Mouse (Mus musculus): ENCODE data around the gene Dda1. TPM values are rescaled to one million over a fixed set of nuclear protein-coding genes. Genes with fewer than 3 reads are reported as not detected.

Dda1 gene
- polyA plus RNA-seq, 1 experiment from 2014 or later = 115 TPM

- ATAC-seq (ENCODE audit: insufficient number of reproducible peaks, low FRiP score, low TSS enrichment, low read depth) (no peak), DNase-seq (ENCODE audit: low spot score) (peak; percentile 14)
- WGBS = 77% methylated on average over 8 of the region's 8 CpGs
- H3K9me3 ChIP-seq (ENCODE audit: control insufficient read depth, low read length) = no peaks in the 10 kb centered on the region
- H3K27ac ChIP-seq (replicated peaks; ENCODE audit: low read depth, low read length) = no peak overlapping the region
- H3K36me3 ChIP-seq (ENCODE audit: control insufficient read depth, insufficient read depth, low read length) = peaks cover 2% of the 10 kb centered on the region; the same call in 1 of the 2 replicates
- no peaks in the 10 kb centered on the region for H3K27me3 ChIP-seq (ENCODE audit: control insufficient read depth, insufficient read depth, low read length)
- H3K4me1 ChIP-seq (ENCODE audit: control insufficient read depth, insufficient read depth, low read length) = no peaks in the 10 kb centered on the region
- no peak overlapping the region for H3K9ac ChIP-seq (ENCODE audit: low read length)
- no peak overlapping the region for H3K4me3 ChIP-seq (ENCODE audit: low read depth, low read length)
- no peak overlapping the region for H3K4me2 ChIP-seq (ENCODE audit: low read depth, severe bottlenecking)
Measured at GRCm38 (mm10) chr8:71454668-71455067, 14.3 kb upstream of the Dda1 start.

GRCm38 (mm10) chr8:71456906-71457305, 12.1 kb upstream of the Dda1 start:
- H3K4me2 ChIP-seq (ENCODE audit: low read depth, severe bottlenecking) = no peak overlapping the region
- peaks cover 8% of the 10 kb centered on the region; the same call in 1 of the 2 replicates for H3K36me3 ChIP-seq (ENCODE audit: control insufficient read depth, insufficient read depth, low read length)
- no peak overlapping the region for H3K27ac ChIP-seq (replicated peaks; ENCODE audit: low read depth, low read length)
- H3K9me3 ChIP-seq (ENCODE audit: control insufficient read depth, low read length) = no peaks in the 10 kb centered on the region
- no peaks in the 10 kb centered on the region for H3K27me3 ChIP-seq (ENCODE audit: control insufficient read depth, insufficient read depth, low read length)
- 33% methylated on average over 22 of the region's 22 CpGs for WGBS
- no peaks in the 10 kb centered on the region for H3K4me1 ChIP-seq (ENCODE audit: control insufficient read depth, insufficient read depth, low read length)
- ATAC-seq (ENCODE audit: insufficient number of reproducible peaks, low FRiP score, low TSS enrichment, low read depth) (no peak), DNase-seq (ENCODE audit: low spot score) (no peak)
- H3K9ac ChIP-seq (ENCODE audit: low read length) = no peak overlapping the region
- H3K4me3 ChIP-seq (ENCODE audit: low read depth, low read length) = no peak overlapping the region

- peaks cover 3% of the 10 kb centered on the region; the same call in 1 of the 2 replicates for H3K27me3 ChIP-seq (ENCODE audit: control insufficient read depth, insufficient read depth, low read length)
- H3K4me2 ChIP-seq (ENCODE audit: low read depth, severe bottlenecking) = no peak overlapping the region
- no peak overlapping the region for H3K9ac ChIP-seq (ENCODE audit: low read length)
- peaks cover 8% of the 10 kb centered on the region; the same call in 1 of the 2 replicates for H3K36me3 ChIP-seq (ENCODE audit: control insufficient read depth, insufficient read depth, low read length)
- ATAC-seq (ENCODE audit: insufficient number of reproducible peaks, low FRiP score, low TSS enrichment, low read depth) = no peak
- H3K27ac ChIP-seq (replicated peaks; ENCODE audit: low read depth, low read length) = no peak overlapping the region
- H3K4me3 ChIP-seq (ENCODE audit: low read depth, low read length) = no peak overlapping the region
- no peak for DNase-seq (ENCODE audit: low spot score)
- peaks cover 4% of the 10 kb centered on the region for H3K4me1 ChIP-seq (ENCODE audit: control insufficient read depth, insufficient read depth, low read length)
- WGBS = 84% methylated on average over 20 of the region's 20 CpGs
- H3K9me3 ChIP-seq (ENCODE audit: control insufficient read depth, low read length) = no peaks in the 10 kb centered on the region
Measured at GRCm38 (mm10) chr8:71457659-71458270, 11.2 kb upstream of the Dda1 start.

- peaks cover 8% of the 10 kb centered on the region; the same call in 1 of the 2 replicates for H3K36me3 ChIP-seq (ENCODE audit: control insufficient read depth, insufficient read depth, low read length)
- no peaks in the 10 kb centered on the region for H3K9me3 ChIP-seq (ENCODE audit: control insufficient read depth, low read length)
- no peak overlapping the region for H3K27ac ChIP-seq (replicated peaks; ENCODE audit: low read depth, low read length)
- peaks cover 3% of the 10 kb centered on the region; the same call in 1 of the 2 replicates for H3K27me3 ChIP-seq (ENCODE audit: control insufficient read depth, insufficient read depth, low read length)
- ATAC-seq (ENCODE audit: insufficient number of reproducible peaks, low FRiP score, low TSS enrichment, low read depth) (no peak), DNase-seq (ENCODE audit: low spot score) (no peak)
- peaks cover 14% of the 10 kb centered on the region for H3K4me1 ChIP-seq (ENCODE audit: control insufficient read depth, insufficient read depth, low read length)
- no peak overlapping the region for H3K4me2 ChIP-seq (ENCODE audit: low read depth, severe bottlenecking)
- no peak overlapping the region for H3K9ac ChIP-seq (ENCODE audit: low read length)
- WGBS = 92% methylated on average over 6 of the region's 6 CpGs
- H3K4me3 ChIP-seq (ENCODE audit: low read depth, low read length) = no peak overlapping the region
Measured at GRCm38 (mm10) chr8:71460716-71461115, 8.3 kb upstream of the Dda1 start.

- H3K27me3 ChIP-seq (ENCODE audit: control insufficient read depth, insufficient read depth, low read length) = peaks cover 3% of the 10 kb centered on the region; the same call in 1 of the 2 replicates
- no peak overlapping the region for H3K27ac ChIP-seq (replicated peaks; ENCODE audit: low read depth, low read length)
- 77% methylated on average over 47 of the region's 47 CpGs for WGBS
- no peak for ATAC-seq (ENCODE audit: insufficient number of reproducible peaks, low FRiP score, low TSS enrichment, low read depth)
- no peak overlapping the region for H3K4me2 ChIP-seq (ENCODE audit: low read depth, severe bottlenecking)
- no peak for DNase-seq (ENCODE audit: low spot score)
- H3K4me3 ChIP-seq (ENCODE audit: low read depth, low read length) = no peak overlapping the region
- H3K4me1 ChIP-seq (ENCODE audit: control insufficient read depth, insufficient read depth, low read length) = peaks cover 14% of the 10 kb centered on the region
- no peaks in the 10 kb centered on the region for H3K9me3 ChIP-seq (ENCODE audit: control insufficient read depth, low read length)
- no peak overlapping the region for H3K9ac ChIP-seq (ENCODE audit: low read length)
- peaks cover 8% of the 10 kb centered on the region; the same call in 1 of the 2 replicates for H3K36me3 ChIP-seq (ENCODE audit: control insufficient read depth, insufficient read depth, low read length)
Measured at GRCm38 (mm10) chr8:71461152-71461840, 7.7 kb upstream of the Dda1 start.

GRCm38 (mm10) chr8:71462191-71462590, 6.8 kb upstream of the Dda1 start:
- Histone ChIP-seq H3K27me3 (ENCODE audit: control insufficient read depth, insufficient read depth, low read length) (peaks cover 3% of the 10 kb centered on the region; the same call in 1 of the 2 replicates), H3K4me3 (ENCODE audit: low read depth, low read length) (0 out of 2 replicates have a peak overlapping the region, but pooled peaks have one; percentile 85), H3K9ac (ENCODE audit: low read length) (no peak overlapping the region), H3K36me3 (ENCODE audit: control insufficient read depth, insufficient read depth, low read length) (peaks cover 8% of the 10 kb centered on the region; the same call in 1 of the 2 replicates), H3K4me1 (ENCODE audit: control insufficient read depth, insufficient read depth, low read length) (peaks cover 14% of the 10 kb centered on the region), H3K4me2 (ENCODE audit: low read depth, severe bottlenecking) (peak overlapping the region; percentile 90), H3K9me3 (ENCODE audit: control insufficient read depth, low read length) (no peaks in the 10 kb centered on the region), H3K27ac (replicated peaks; ENCODE audit: low read depth, low read length) (no peak overlapping the region)
- ATAC-seq (ENCODE audit: insufficient number of reproducible peaks, low FRiP score, low TSS enrichment, low read depth) = no peak
- 62% methylated on average over 4 of the region's 4 CpGs for WGBS
- DNase-seq (ENCODE audit: low spot score) = no peak

- H3K27ac ChIP-seq (replicated peaks; ENCODE audit: low read depth, low read length) = no peak overlapping the region
- peak; percentile 61 for DNase-seq (ENCODE audit: low spot score)
- peak overlapping the region; percentile 90 for H3K4me2 ChIP-seq (ENCODE audit: low read depth, severe bottlenecking)
- peaks cover 3% of the 10 kb centered on the region; the same call in 1 of the 2 replicates for H3K27me3 ChIP-seq (ENCODE audit: control insufficient read depth, insufficient read depth, low read length)
- ATAC-seq (ENCODE audit: insufficient number of reproducible peaks, low FRiP score, low TSS enrichment, low read depth) = no peak
- H3K36me3 ChIP-seq (ENCODE audit: control insufficient read depth, insufficient read depth, low read length) = peaks cover 8% of the 10 kb centered on the region; the same call in 1 of the 2 replicates
- 6% methylated on average over 16 of the region's 16 CpGs for WGBS
- H3K4me1 ChIP-seq (ENCODE audit: control insufficient read depth, insufficient read depth, low read length) = peaks cover 14% of the 10 kb centered on the region
- H3K9ac ChIP-seq (ENCODE audit: low read length) = peak overlapping the region; percentile 77
- no peaks in the 10 kb centered on the region for H3K9me3 ChIP-seq (ENCODE audit: control insufficient read depth, low read length)
- peak overlapping the region; percentile 85 for H3K4me3 ChIP-seq (ENCODE audit: low read depth, low read length)
Measured at GRCm38 (mm10) chr8:71462786-71463185, 6.2 kb upstream of the Dda1 start.

GRCm38 (mm10) chr8:71463188-71464033, 5.6 kb upstream of the Dda1 start, which contains the start of gene Abhd8:
Gene Abhd8, minus strand, starts transcription at chr8:71463655.
- peaks cover 3% of the 10 kb centered on the region; the same call in 1 of the 2 replicates for H3K27me3 ChIP-seq (ENCODE audit: control insufficient read depth, insufficient read depth, low read length)
- H3K9ac ChIP-seq (ENCODE audit: low read length) = peak within 1 kb of the TSS; percentile 77
- peak; percentile 98 for DNase-seq (ENCODE audit: low spot score)
- peak; percentile 81 for ATAC-seq (ENCODE audit: insufficient number of reproducible peaks, low FRiP score, low TSS enrichment, low read depth)
- under 1% methylated on average over 54 of the region's 55 CpGs for WGBS
- H3K9me3 ChIP-seq (ENCODE audit: control insufficient read depth, low read length) = no peaks in the 10 kb centered on the region
- peaks cover 8% of the 10 kb centered on the region; the same call in 1 of the 2 replicates for H3K36me3 ChIP-seq (ENCODE audit: control insufficient read depth, insufficient read depth, low read length)
- H3K4me1 ChIP-seq (ENCODE audit: control insufficient read depth, insufficient read depth, low read length) = peaks cover 14% of the 10 kb centered on the region
- H3K27ac ChIP-seq (replicated peaks; ENCODE audit: low read depth, low read length) = no peak within 1 kb of the TSS
- H3K4me2 ChIP-seq (ENCODE audit: low read depth, severe bottlenecking) = peak within 1 kb of the TSS; percentile 90
- H3K4me3 ChIP-seq (ENCODE audit: low read depth, low read length) = peak within 1 kb of the TSS; percentile 85

Data from limb, embryonic 11.5 days (tissue).